Mouse (Mus musculus) testis, adult 2 months (tissue): ENCODE data around the gene Robo2. TPM values are rescaled to one million over a fixed set of nuclear protein-coding genes. Genes with fewer than 3 reads are reported as not detected.

Source experiments
- H3K27ac ChIP-seq: fragments of 200-500 bp; 2 replicates; pipeline ENCODE4 v1.5.1; 2012; ENCODE audit warnings: low read depth, low read length; ENCODE audit not compliant: control insufficient read depth, insufficient read depth
- H3K27me3 ChIP-seq: fragments of 200-500 bp; 2 replicates; pipeline ENCODE4 v1.6.1; 2012; ENCODE audit warnings: mild to moderate bottlenecking, low read length, moderate library complexity; ENCODE audit not compliant: control insufficient read depth, insufficient read depth
- H3K36me3 ChIP-seq: fragments of 200-500 bp; 2 replicates; pipeline ENCODE4 v1.6.1; 2012; ENCODE audit warnings: mild to moderate bottlenecking, low read length; ENCODE audit not compliant: control insufficient read depth, insufficient read depth
- H3K4me1 ChIP-seq: fragments of 200-500 bp; 2 replicates; pipeline ENCODE4 v1.6.1; 2012; ENCODE audit warnings: low read length; ENCODE audit not compliant: control insufficient read depth, insufficient read depth
- H3K4me3 ChIP-seq: fragments of 200-500 bp; 2 replicates; pipeline ENCODE4 v1.5.1; 2012; ENCODE audit warnings: low read depth, mild to moderate bottlenecking, low read length, moderate library complexity, mixed read lengths; ENCODE audit not compliant: control insufficient read depth
- CTCF ChIP-seq: fragments of 200-500 bp; IDR thresholded peaks from 2 replicates; pipeline ENCODE4 v1.5.1; 2012; ENCODE audit warnings: low read depth, mild to moderate bottlenecking, inconsistent platforms, low read length, moderate library complexity; ENCODE audit not compliant: control insufficient read depth, insufficient read depth, insufficient replicate concordance
- POLR2A ChIP-seq: fragments of 200-500 bp; IDR thresholded peaks from 2 replicates; pipeline ENCODE4 v1.6.1; 2012; ENCODE audit warnings: low read depth, mild to moderate bottlenecking, inconsistent platforms, low read length, moderate library complexity; ENCODE audit not compliant: control insufficient read depth
- polyA plus RNA-seq: library from polyadenylated mRNA; depleted of rRNA; stranded (reverse); fragments of >200 nt; gene quantifications from 2 replicates; pipeline ENCODE4 v1.2.3, GENCODE M21; 2012

The Robo2 gene
- polyA plus RNA-seq, 1 experiment = 0.15 TPM

DNA sequence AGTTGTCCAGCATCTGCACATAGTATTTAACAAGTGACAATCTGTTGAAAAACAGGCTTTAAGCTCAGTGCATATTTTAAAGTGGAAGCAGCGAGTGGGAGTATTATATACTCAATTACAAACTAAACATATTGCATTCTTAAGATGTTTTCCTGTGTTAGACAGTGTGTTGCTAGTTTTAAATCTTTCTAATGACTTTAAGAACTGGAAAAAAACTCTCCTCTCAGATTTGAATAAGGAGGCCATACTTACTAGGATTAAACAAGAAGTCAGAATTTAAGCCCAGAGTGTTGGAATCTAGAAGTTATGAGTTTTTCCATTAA, 453.1 kb downstream of the Robo2 start:
- TF ChIP-seq POLR2A (no peak), CTCF (no peak)
- H3K36me3 ChIP-seq = no peaks in the 10 kb centered on the region
- H3K4me3 ChIP-seq = no peak overlapping the region
- H3K27me3 ChIP-seq = no peaks in the 10 kb centered on the region
- H3K4me1 ChIP-seq = no peaks in the 10 kb centered on the region
- H3K27ac ChIP-seq = no peak overlapping the region

GRCm38 (mm10) chr16:73957675-73958523, 453.7 kb downstream of the Robo2 start:
- no peak for TF ChIP-seq POLR2A
- no peak for TF ChIP-seq CTCF
- no peak overlapping the region for H3K4me3 ChIP-seq

GRCm38 (mm10) chr16:73946171-73946570, 465.5 kb downstream of the Robo2 start:
- TF ChIP-seq CTCF = no peak
- no peak for TF ChIP-seq POLR2A
- no peaks in the 10 kb centered on the region for H3K27me3 ChIP-seq
- no peak overlapping the region for H3K4me3 ChIP-seq

More at GRCm38 (mm10) chr16:73957675-73958523, 453.7 kb downstream of the Robo2 start:
- Histone ChIP-seq H3K4me1 (no peaks in the 10 kb centered on the region), H3K27ac (no peak overlapping the region), H3K27me3 (no peaks in the 10 kb centered on the region), H3K36me3 (no peaks in the 10 kb centered on the region)

DNA sequence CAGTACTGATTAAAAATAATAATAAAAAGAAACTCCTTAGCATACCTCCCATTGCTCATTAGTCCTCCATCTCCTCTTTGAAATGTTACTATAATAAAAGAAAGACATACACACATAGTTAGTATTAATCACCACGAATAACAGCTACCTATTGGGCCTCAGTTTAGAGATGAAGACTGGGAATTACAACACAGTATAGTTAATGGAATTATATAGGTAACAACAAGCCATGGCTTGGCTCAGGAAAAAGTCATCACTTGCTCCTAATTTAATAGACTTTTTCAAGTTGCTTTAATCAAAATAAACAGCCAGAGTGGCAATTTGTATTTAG, 471.4 kb downstream of the Robo2 start:
- Histone ChIP-seq H3K4me1 (no peaks in the 10 kb centered on the region), H3K27me3 (no peaks in the 10 kb centered on the region), H3K36me3 (no peaks in the 10 kb centered on the region), H3K4me3 (no peak overlapping the region), H3K27ac (no peak overlapping the region)
- TF ChIP-seq CTCF (no peak), POLR2A (no peak)

More at GRCm38 (mm10) chr16:73946171-73946570, 465.5 kb downstream of the Robo2 start:
- Histone ChIP-seq H3K4me1 (no peaks in the 10 kb centered on the region), H3K36me3 (no peaks in the 10 kb centered on the region), H3K27ac (no peak overlapping the region)

- Histone ChIP-seq H3K27me3 (no peaks in the 10 kb centered on the region), H3K27ac (no peak overlapping the region), H3K4me3 (no peak overlapping the region), H3K36me3 (no peaks in the 10 kb centered on the region), H3K4me1 (no peaks in the 10 kb centered on the region)
- TF ChIP-seq CTCF = no peak
- TF ChIP-seq POLR2A = no peak
These were observed 472.0 kb downstream of the Robo2 start for GRCm38 (mm10) chr16:73939423-73940210.

DNA sequence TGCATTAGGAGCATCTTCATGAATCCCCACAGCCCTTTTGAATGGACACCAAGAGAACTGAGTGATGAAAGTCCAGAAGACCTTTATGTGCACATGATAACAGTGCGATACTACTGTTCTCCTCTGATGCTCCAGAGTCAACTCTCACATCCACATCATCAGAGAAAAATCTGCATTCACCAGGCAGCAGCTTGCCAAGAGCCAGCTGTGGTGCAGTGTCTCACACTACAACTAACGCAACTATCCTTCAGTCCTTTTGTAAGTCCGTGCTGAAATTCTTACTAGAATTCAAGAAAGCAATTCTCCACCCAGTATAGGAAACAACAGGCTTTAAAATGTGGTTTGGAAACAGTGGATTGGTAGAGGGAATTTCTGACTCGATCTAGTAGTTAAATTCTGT, 481.3 kb downstream of the Robo2 start:
- Histone ChIP-seq H3K27me3 (no peaks in the 10 kb centered on the region), H3K4me1 (no peaks in the 10 kb centered on the region), H3K4me3 (no peak overlapping the region), H3K36me3 (no peaks in the 10 kb centered on the region), H3K27ac (no peak overlapping the region)
- no peak for TF ChIP-seq CTCF
- TF ChIP-seq POLR2A = no peak

DNA sequence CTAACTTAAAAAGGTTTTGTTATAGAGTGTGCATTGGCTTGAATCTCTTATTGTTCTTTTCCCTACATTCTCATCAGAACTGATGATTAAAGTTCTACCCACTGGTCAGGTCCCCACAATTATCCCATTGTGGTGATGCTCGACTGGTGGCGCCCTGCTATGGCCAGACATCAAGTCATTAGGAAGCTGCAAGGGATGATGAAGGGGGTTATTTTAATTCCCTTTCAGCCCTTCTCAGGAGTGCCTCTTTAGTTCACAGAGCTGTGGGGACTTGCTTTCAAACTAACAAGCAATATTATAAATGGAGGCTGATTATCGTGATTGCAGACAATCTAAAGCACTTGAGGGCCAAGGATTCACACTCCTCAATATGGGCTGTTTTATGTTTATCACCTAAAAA, 484.1 kb downstream of the Robo2 start:
- no peaks in the 10 kb centered on the region for H3K36me3 ChIP-seq

More for the DNA sequence above, 484.1 kb downstream of the Robo2 start:
- H3K4me3 ChIP-seq = no peak overlapping the region
- no peaks in the 10 kb centered on the region for H3K27me3 ChIP-seq
- TF ChIP-seq POLR2A = no peak
- no peak for TF ChIP-seq CTCF
- no peaks in the 10 kb centered on the region for H3K4me1 ChIP-seq
- H3K27ac ChIP-seq = no peak overlapping the region
